Mouse (Mus musculus) spleen, adult 2 months (tissue): ENCODE measurements around the gene Sectm1b. TPM values are rescaled to one million over a fixed set of nuclear protein-coding genes. Genes with fewer than 3 reads are reported as not detected.

Experiments
- DNase-seq, 2 experiments: peaks; one replicate each; pipeline versions ENCODE4 v3.0.0 to v3.0.0-alpha.2; 2012 to 2021; ENCODE audit warnings: low spot score in 2 of 2, low read depth in 1 of 2
- H3K27ac ChIP-seq: fragments of 200-500 bp; 2 replicates; pipeline ENCODE4 v1.5.1; 2012; ENCODE audit warnings: low read length, inconsistent platforms; ENCODE audit not compliant: insufficient read depth
- H3K27me3 ChIP-seq: fragments of 200-500 bp; 2 replicates; pipeline ENCODE4 v1.6.1; 2012; ENCODE audit warnings: mild to moderate bottlenecking, moderate library complexity, low read length, inconsistent platforms; ENCODE audit not compliant: control insufficient read depth, insufficient read depth
- H3K36me3 ChIP-seq: fragments of 200-500 bp; 2 replicates; pipeline ENCODE4 v1.6.1; 2012; ENCODE audit warnings: mild to moderate bottlenecking, low read length, inconsistent platforms; ENCODE audit not compliant: control insufficient read depth, insufficient read depth
- H3K4me1 ChIP-seq: fragments of 200-500 bp; 2 replicates; pipeline ENCODE4 v1.6.1; 2011; ENCODE audit warnings: inconsistent platforms; ENCODE audit not compliant: control insufficient read depth, insufficient read depth, insufficient read length
- H3K4me3 ChIP-seq: fragments of 200-500 bp; 2 replicates; pipeline ENCODE4 v1.5.1; 2011; ENCODE audit warnings: mild to moderate bottlenecking, inconsistent platforms; ENCODE audit not compliant: insufficient read depth, insufficient read length; ENCODE audit errors: extremely low read depth
- CTCF ChIP-seq: fragments of 200-500 bp; IDR thresholded peaks from 2 replicates; pipeline ENCODE4 v1.5.1; 2011; ENCODE audit warnings: mild to moderate bottlenecking, inconsistent platforms; ENCODE audit not compliant: insufficient read depth, insufficient read length, insufficient replicate concordance; ENCODE audit errors: extremely low read depth
- POLR2A ChIP-seq: fragments of 200-500 bp; IDR thresholded peaks from 2 replicates; pipeline ENCODE4 v1.6.1; 2011; ENCODE audit warnings: low read depth, low read length, inconsistent platforms
- WGBS: fragments of 180-500 bp; shearing (Covaris S2); methylation state at CpG from one replicate; pipeline ENCODE4 v1.1.7; 2018; 5-methylcytosine and 5-hydroxymethylcytosine counted together
- polyA plus RNA-seq: library from polyadenylated mRNA; depleted of rRNA; stranded (reverse); fragments of >200 nt; gene quantifications from 2 replicates; pipeline ENCODE4 v1.2.3, GENCODE M21; 2012

The Sectm1b gene
- polyA plus RNA-seq, 1 experiment = not detected

GRCm38 (mm10) chr11:121058956-121059355 lies 4.4 kb downstream of the Sectm1b start:
- H3K27me3 ChIP-seq = no peaks in the 10 kb centered on the region
- H3K36me3 ChIP-seq = no peaks in the 10 kb centered on the region
- no peaks in the 10 kb centered on the region for H3K4me1 ChIP-seq
- no peak overlapping the region for H3K4me3 ChIP-seq
- H3K27ac ChIP-seq = no peak overlapping the region
- no peak for DNase-seq
- no peak for TF ChIP-seq CTCF
- TF ChIP-seq POLR2A = no peak
- WGBS = 91% methylated on average over 4 of the region's 4 CpGs

GRCm38 (mm10) chr11:121058122-121058521 lies 5.2 kb downstream of the Sectm1b start:
- no peak overlapping the region for H3K27ac ChIP-seq
- DNase-seq = no peak

GRCm38 (mm10) chr11:121056536-121057236 lies 6.7 kb downstream of the Sectm1b start:
- Histone ChIP-seq H3K4me3 (no peak overlapping the region), H3K4me1 (no peaks in the 10 kb centered on the region), H3K27ac (no peak overlapping the region), H3K27me3 (no peaks in the 10 kb centered on the region), H3K36me3 (no peaks in the 10 kb centered on the region)
- TF ChIP-seq POLR2A = no peak
- TF ChIP-seq CTCF = no peak
- DNase-seq = no peak
- WGBS = 66% methylated on average over 7 of the region's 7 CpGs

More at GRCm38 (mm10) chr11:121058122-121058521, 5.2 kb downstream of the Sectm1b start:
- no peaks in the 10 kb centered on the region for H3K27me3 ChIP-seq
- no peaks in the 10 kb centered on the region for H3K36me3 ChIP-seq
- no peaks in the 10 kb centered on the region for H3K4me1 ChIP-seq
- TF ChIP-seq CTCF = no peak
- TF ChIP-seq POLR2A = no peak
- no peak overlapping the region for H3K4me3 ChIP-seq
- 81% methylated on average over 5 of the region's 5 CpGs for WGBS

GRCm38 (mm10) chr11:121053536-121053935 lies 9.8 kb downstream of the Sectm1b start:
- Histone ChIP-seq H3K4me3 (no peak overlapping the region), H3K27ac (no peak overlapping the region), H3K36me3 (no peaks in the 10 kb centered on the region), H3K27me3 (no peaks in the 10 kb centered on the region), H3K4me1 (no peaks in the 10 kb centered on the region)
- TF ChIP-seq CTCF (peak; percentile 79; the same call in 1 of the 2 replicates), POLR2A (no peak)
- DNase-seq = peak; percentile 33 to 66
- WGBS = 22% methylated on average over 8 of the region's 8 CpGs

GRCm38 (mm10) chr11:121052387-121052786 lies 11.0 kb downstream of the Sectm1b start:
- DNase-seq = no peak
- TF ChIP-seq CTCF (no peak), POLR2A (no peak)
- Histone ChIP-seq H3K27ac (no peak overlapping the region), H3K36me3 (no peaks in the 10 kb centered on the region), H3K4me3 (no peak overlapping the region), H3K4me1 (no peaks in the 10 kb centered on the region), H3K27me3 (no peaks in the 10 kb centered on the region)
- 83% methylated on average over 4 of the region's 4 CpGs for WGBS

GRCm38 (mm10) chr11:121051793-121052192 lies 11.6 kb downstream of the Sectm1b start:
- TF ChIP-seq CTCF (no peak), POLR2A (no peak)
- no peak for DNase-seq
- 88% methylated on average over 1 of the region's 1 CpGs for whole genome bisulfite sequencing

GRCm38 (mm10) chr11:121049840-121050239 lies 13.5 kb downstream of the Sectm1b start:
- Histone ChIP-seq H3K4me1 (no peaks in the 10 kb centered on the region), H3K36me3 (no peaks in the 10 kb centered on the region), H3K4me3 (no peak overlapping the region), H3K27ac (no peak overlapping the region), H3K27me3 (no peaks in the 10 kb centered on the region)
- TF ChIP-seq POLR2A (no peak), CTCF (no peak)
- 78% methylated on average over 1 of the region's 1 CpGs for WGBS
- no peak for DNase-seq

More at GRCm38 (mm10) chr11:121051793-121052192, 11.6 kb downstream of the Sectm1b start:
- no peaks in the 10 kb centered on the region for H3K4me1 ChIP-seq
- H3K4me3 ChIP-seq = no peak overlapping the region
- H3K27me3 ChIP-seq = no peaks in the 10 kb centered on the region
- H3K36me3 ChIP-seq = no peaks in the 10 kb centered on the region
- H3K27ac ChIP-seq = no peak overlapping the region
